Mouse (Mus musculus): ENCODE measurements around the gene Lpin3. TPM values are rescaled to one million over a fixed set of nuclear protein-coding genes. Genes with fewer than 3 reads are reported as not detected.

Lpin3 gene
- polyA plus RNA-seq, 1 experiment from 2014 or later, result 2.5 TPM

DNA sequence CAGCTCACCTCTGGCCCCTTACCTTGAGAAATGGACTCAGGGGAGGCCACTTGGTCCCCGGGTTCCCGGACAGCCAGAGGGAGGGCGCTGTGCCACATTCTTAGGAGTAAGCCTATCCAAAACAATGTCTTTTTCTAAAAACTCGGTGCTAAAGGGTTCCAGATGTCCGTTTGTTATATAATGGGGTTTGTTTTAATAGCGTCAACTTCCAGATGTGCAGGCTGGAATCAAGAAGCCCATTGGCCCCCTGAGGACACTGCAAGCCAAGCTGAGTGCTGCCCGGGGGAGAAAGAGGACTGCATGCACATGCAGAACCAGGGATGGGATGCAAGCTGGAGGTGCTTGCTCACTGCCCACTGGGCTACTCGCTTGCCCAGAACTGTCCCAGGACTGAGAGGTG lies 51.9 kb downstream of the Lpin3 start:
- H3K9ac ChIP-seq, result no peak overlapping the region
- TF ChIP-seq CTCF (IDR thresholded peaks at IDR 0.05; ENCODE audit: low read depth), result no peak
- no peaks in the 10 kb centered on the region for H3K27me3 ChIP-seq (ENCODE audit: insufficient read depth, low read length)
- DNase-seq (peak; percentile 59), ATAC-seq (ENCODE audit: insufficient read depth) (peak; percentile 55; the same call in 1 of the 2 replicates)
- no peaks in the 10 kb centered on the region for H3K9me3 ChIP-seq (ENCODE audit: low read depth, low read length)
- H3K4me3 ChIP-seq (ENCODE audit: low read depth, low read length), result no peak overlapping the region
- H3K4me1 ChIP-seq (ENCODE audit: insufficient read depth), result no peaks in the 10 kb centered on the region
- no peaks in the 10 kb centered on the region for H3K36me3 ChIP-seq (ENCODE audit: insufficient read depth)
- H3K27ac ChIP-seq (ENCODE audit: low read depth), result no peak overlapping the region
- H3K4me2 ChIP-seq, result no peak overlapping the region
- WGBS, result 43% methylated on average over 8 of the region's 8 CpGs

DNA sequence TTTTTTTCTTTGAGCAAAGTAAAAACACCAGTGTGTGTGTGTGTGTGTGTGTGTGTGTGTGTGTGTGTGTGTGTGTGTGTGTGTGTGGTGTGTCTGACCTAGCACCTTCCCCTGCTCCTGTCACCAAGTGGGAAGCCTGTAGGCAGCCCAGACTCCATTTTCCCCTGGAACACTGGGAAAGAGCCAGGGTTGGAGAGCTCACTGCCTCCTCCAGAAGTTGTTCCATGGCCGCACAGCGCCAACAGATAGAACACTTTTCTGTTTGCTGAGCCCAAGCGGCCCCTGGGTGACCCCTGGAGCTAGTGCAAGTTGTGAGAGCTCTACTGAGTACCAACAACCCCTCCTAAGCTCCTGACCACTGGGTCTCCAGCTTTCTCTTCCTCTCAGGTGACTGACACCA lies 52.5 kb downstream of the Lpin3 start:
- Histone ChIP-seq H3K9me3 (ENCODE audit: low read depth, low read length) (no peaks in the 10 kb centered on the region), H3K4me3 (ENCODE audit: low read depth, low read length) (no peak overlapping the region), H3K36me3 (ENCODE audit: insufficient read depth) (no peaks in the 10 kb centered on the region), H3K27me3 (ENCODE audit: insufficient read depth, low read length) (no peaks in the 10 kb centered on the region), H3K4me1 (ENCODE audit: insufficient read depth) (no peaks in the 10 kb centered on the region), H3K27ac (ENCODE audit: low read depth) (no peak overlapping the region), H3K4me2 (no peak overlapping the region), H3K9ac (no peak overlapping the region)
- ATAC-seq (ENCODE audit: insufficient read depth) (no peak), DNase-seq (no peak)
- 39% methylated on average over 3 of the region's 3 CpGs for WGBS
- no peak for TF ChIP-seq CTCF (IDR thresholded peaks at IDR 0.05; ENCODE audit: low read depth)

GRCm38 (mm10) chr2:160933890-160934289 lies 53.4 kb downstream of the Lpin3 start:
- 62% methylated on average over 5 of the region's 5 CpGs for WGBS
- no peak overlapping the region for H3K4me2 ChIP-seq
- H3K27ac ChIP-seq (ENCODE audit: low read depth), result no peak overlapping the region
- ATAC-seq (ENCODE audit: insufficient read depth) (no peak), DNase-seq (no peak)
- no peaks in the 10 kb centered on the region for H3K36me3 ChIP-seq (ENCODE audit: insufficient read depth)
- H3K9ac ChIP-seq, result no peak overlapping the region
- no peaks in the 10 kb centered on the region for H3K9me3 ChIP-seq (ENCODE audit: low read depth, low read length)
- TF ChIP-seq CTCF (IDR thresholded peaks at IDR 0.05; ENCODE audit: low read depth), result peak; percentile 33
- no peaks in the 10 kb centered on the region for H3K4me1 ChIP-seq (ENCODE audit: insufficient read depth)
- H3K4me3 ChIP-seq (ENCODE audit: low read depth, low read length), result no peak overlapping the region
- no peaks in the 10 kb centered on the region for H3K27me3 ChIP-seq (ENCODE audit: insufficient read depth, low read length)

- Histone ChIP-seq H3K4me1 (ENCODE audit: insufficient read depth) (no peaks in the 10 kb centered on the region), H3K9me3 (ENCODE audit: low read depth, low read length) (no peaks in the 10 kb centered on the region), H3K9ac (no peak overlapping the region), H3K27ac (ENCODE audit: low read depth) (no peak overlapping the region), H3K27me3 (ENCODE audit: insufficient read depth, low read length) (no peaks in the 10 kb centered on the region), H3K4me3 (ENCODE audit: low read depth, low read length) (no peak overlapping the region), H3K36me3 (ENCODE audit: insufficient read depth) (no peaks in the 10 kb centered on the region), H3K4me2 (no peak overlapping the region)
- 75% methylated on average over 4 of the region's 4 CpGs for WGBS
- ATAC-seq (ENCODE audit: insufficient read depth) (no peak), DNase-seq (no peak)
- TF ChIP-seq CTCF (IDR thresholded peaks at IDR 0.05; ENCODE audit: low read depth), result no peak
These were observed 54.0 kb downstream of the Lpin3 start for GRCm38 (mm10) chr2:160934451-160934850.

DNA sequence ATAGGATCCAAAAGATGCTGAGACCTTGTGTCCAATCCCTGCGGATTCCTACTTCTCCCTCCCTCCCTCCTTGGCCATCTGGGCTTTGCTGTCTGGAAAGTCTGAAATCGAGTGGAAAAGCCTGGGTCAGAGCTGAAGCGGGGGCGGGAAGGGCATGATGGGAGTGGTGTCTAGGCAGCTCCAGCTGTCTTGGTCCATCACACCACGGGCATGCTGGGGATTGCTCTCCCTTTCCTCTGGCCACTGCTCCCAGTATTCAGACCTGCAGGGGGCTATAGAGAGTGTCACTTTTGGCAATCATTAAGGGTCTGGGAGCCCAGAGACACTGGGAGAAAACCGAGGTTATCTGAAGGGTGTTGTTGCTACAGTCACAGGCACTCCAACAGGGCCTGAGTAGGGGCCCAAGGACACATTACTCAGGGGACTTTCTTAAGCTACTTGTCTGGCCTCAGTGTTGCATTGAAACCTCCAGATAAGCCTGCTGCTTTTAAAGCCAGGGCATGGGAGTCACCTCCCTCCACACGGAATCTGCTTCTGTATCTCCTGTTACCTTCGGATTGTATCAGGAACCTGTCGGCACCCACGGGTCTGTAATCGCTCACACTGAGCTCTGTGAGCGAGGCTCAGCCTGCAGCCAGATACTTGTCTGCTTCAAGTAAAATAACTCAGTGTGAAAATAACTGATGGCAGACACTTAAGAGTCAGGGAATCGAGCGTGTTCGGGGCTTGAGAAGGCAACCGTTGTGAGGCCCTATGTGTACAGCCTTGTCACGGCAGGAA lies 60.6 kb downstream of the Lpin3 start:
- no peaks in the 10 kb centered on the region for H3K9me3 ChIP-seq (ENCODE audit: low read depth, low read length)
- H3K4me1 ChIP-seq (ENCODE audit: insufficient read depth), result no peaks in the 10 kb centered on the region
- peak; percentile 33 for DNase-seq
- 0 out of 2 replicates have a peak overlapping the region, but pooled peaks have one; percentile 6 for H3K9ac ChIP-seq
- peak; percentile 44; the same call in 1 of the 2 replicates for ATAC-seq (ENCODE audit: insufficient read depth)
- H3K27ac ChIP-seq (ENCODE audit: low read depth), result no peak overlapping the region
- no peaks in the 10 kb centered on the region for H3K27me3 ChIP-seq (ENCODE audit: insufficient read depth, low read length)
- H3K4me2 ChIP-seq, result no peak overlapping the region
- no peak overlapping the region for H3K4me3 ChIP-seq (ENCODE audit: low read depth, low read length)
- 39% methylated on average over 17 of the region's 17 CpGs for WGBS
- peaks cover 12% of the 10 kb centered on the region for H3K36me3 ChIP-seq (ENCODE audit: insufficient read depth)
- 0 out of 2 replicates have a peak, but pooled peaks have one; percentile 8 for TF ChIP-seq CTCF (IDR thresholded peaks at IDR 0.05; ENCODE audit: low read depth)

GRCm38 (mm10) chr2:160942443-160942842 lies 62.0 kb downstream of the Lpin3 start:
- H3K27me3 ChIP-seq (ENCODE audit: insufficient read depth, low read length), result no peaks in the 10 kb centered on the region
- H3K9me3 ChIP-seq (ENCODE audit: low read depth, low read length), result no peaks in the 10 kb centered on the region
- peaks cover 25% of the 10 kb centered on the region for H3K36me3 ChIP-seq (ENCODE audit: insufficient read depth)
- TF ChIP-seq CTCF (IDR thresholded peaks at IDR 0.05; ENCODE audit: low read depth), result peak; percentile 58
- no peak overlapping the region for H3K9ac ChIP-seq
- no peak overlapping the region for H3K4me2 ChIP-seq
- ATAC-seq (ENCODE audit: insufficient read depth) (peak; percentile 25; the same call in 1 of the 2 replicates), DNase-seq (no peak)
- WGBS, result 59% methylated on average over 3 of the region's 3 CpGs
- H3K27ac ChIP-seq (ENCODE audit: low read depth), result no peak overlapping the region
- H3K4me3 ChIP-seq (ENCODE audit: low read depth, low read length), result no peak overlapping the region
- H3K4me1 ChIP-seq (ENCODE audit: insufficient read depth), result no peaks in the 10 kb centered on the region

- H3K27ac ChIP-seq (ENCODE audit: low read depth), result no peak overlapping the region
- ATAC-seq (ENCODE audit: insufficient read depth), result no peak
- 84% methylated on average over 4 of the region's 4 CpGs for WGBS
- no peaks in the 10 kb centered on the region for H3K27me3 ChIP-seq (ENCODE audit: insufficient read depth, low read length)
- H3K9me3 ChIP-seq (ENCODE audit: low read depth, low read length), result no peaks in the 10 kb centered on the region
- H3K4me2 ChIP-seq, result no peak overlapping the region
- no peak overlapping the region for H3K9ac ChIP-seq
- H3K4me3 ChIP-seq (ENCODE audit: low read depth, low read length), result no peak overlapping the region
- H3K4me1 ChIP-seq (ENCODE audit: insufficient read depth), result no peaks in the 10 kb centered on the region
- peaks cover 96% of the 10 kb centered on the region for H3K36me3 ChIP-seq (ENCODE audit: insufficient read depth)
- no peak for DNase-seq
- no peak for TF ChIP-seq CTCF (IDR thresholded peaks at IDR 0.05; ENCODE audit: low read depth)
These were observed 71.1 kb downstream of the Lpin3 start for GRCm38 (mm10) chr2:160951595-160951994.
